Mouse (Mus musculus) olfactory bulb, adult 2 months (tissue): Measurements from ENCODE around the gene Col15a1.

Source experiments
- CTCF ChIP-seq: fragments of 200-500 bp; IDR thresholded peaks from 2 replicates; pipeline ENCODE4 v1.5.1; 2012; ENCODE audit warnings: low read depth, mild to moderate bottlenecking, low read length, moderate library complexity; ENCODE audit not compliant: insufficient read depth
- POLR2A ChIP-seq: fragments of 200-500 bp; IDR thresholded peaks from 2 replicates; pipeline ENCODE4 v1.6.1; 2012; ENCODE audit warnings: mild to moderate bottlenecking, low read depth, low read length, moderate library complexity; ENCODE audit not compliant: insufficient read depth

DNA sequence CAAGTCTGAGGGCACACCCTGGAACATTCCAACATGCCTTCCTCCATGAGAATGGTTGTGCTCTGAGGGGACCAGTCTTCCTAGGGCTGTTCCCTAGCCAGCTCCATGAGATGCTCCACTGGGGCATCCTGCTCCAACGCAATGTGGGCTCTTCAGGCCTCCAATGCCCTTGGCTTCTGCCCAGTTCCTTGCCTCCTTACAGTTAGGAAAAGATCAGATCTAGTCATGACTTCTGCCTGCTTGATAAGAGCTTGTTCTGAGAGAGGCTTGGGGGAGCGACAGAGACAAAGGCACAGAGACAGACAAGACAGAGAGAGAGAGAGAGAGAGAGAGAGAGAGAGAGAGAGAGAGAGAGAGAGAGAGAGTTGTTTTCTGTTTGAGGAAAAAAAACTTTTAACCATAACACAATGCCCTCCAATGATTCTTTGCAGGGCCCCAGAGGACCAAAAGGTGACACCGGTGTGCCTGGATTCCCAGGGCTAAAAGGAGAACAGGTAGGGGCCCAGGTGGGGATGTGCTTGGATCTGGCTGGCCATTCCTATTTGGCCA is 78.7 kb downstream of the Col15a1 start:
- TF ChIP-seq CTCF (no peak), POLR2A (no peak)
